Mouse (Mus musculus): ENCODE measurements around the gene Mup21.
"Not testable (repeated sequence)": the region's sequence is repeated elsewhere in the genome, so short reads cannot be mapped to it uniquely, and the experiment has no call there.

Gene Mup21

GRCm38 (mm10) chr4:62150811-62151210 is at the start of gene Mup21:
Mup21 (minus strand) TSS chr4:62150863.
- DNase-seq = no peak

- no peak for DNase-seq
Measured at GRCm38 (mm10) chr4:62199923-62200529, 49.4 kb upstream of the Mup21 start.

- DNase-seq = no peak
Measured at GRCm38 (mm10) chr4:62188778-62189177, 38.1 kb upstream of the Mup21 start.

- no peak for DNase-seq
Measured at GRCm38 (mm10) chr4:62177282-62177681, 26.6 kb upstream of the Mup21 start.

- no peak for DNase-seq
Measured at GRCm38 (mm10) chr4:62174471-62174870, 23.8 kb upstream of the Mup21 start.

GRCm38 (mm10) chr4:62167636-62168035 is 17.0 kb upstream of the Mup21 start:
- DNase-seq = not testable (repeated sequence)

- no peak for DNase-seq
Measured at GRCm38 (mm10) chr4:62158401-62158800, 7.7 kb upstream of the Mup21 start.

- no peak for DNase-seq
Measured at GRCm38 (mm10) chr4:62133706-62134105, 17.0 kb downstream of the Mup21 start.

GRCm38 (mm10) chr4:62103366-62103765 is 47.3 kb downstream of the Mup21 start:
- not testable (repeated sequence) for DNase-seq
